Mouse (Mus musculus) naive thymus-derived CD4-positive, alpha-beta T cell, adult 5 months (primary cell): ENCODE data around the gene Stxbp4. TPM values are rescaled to one million over a fixed set of nuclear protein-coding genes. Genes with fewer than 3 reads are reported as not detected.

ENCODE experiments used
- polyA plus RNA-seq: library from polyadenylated mRNA; unstranded; fragments of 100-300 nt; shearing (Covaris generic); gene quantifications from one replicate; pipeline ENCODE4 v1.2.1, GENCODE M21; 2017

Stxbp4 gene
- 3.2 TPM for polyA plus RNA-seq

DNA sequence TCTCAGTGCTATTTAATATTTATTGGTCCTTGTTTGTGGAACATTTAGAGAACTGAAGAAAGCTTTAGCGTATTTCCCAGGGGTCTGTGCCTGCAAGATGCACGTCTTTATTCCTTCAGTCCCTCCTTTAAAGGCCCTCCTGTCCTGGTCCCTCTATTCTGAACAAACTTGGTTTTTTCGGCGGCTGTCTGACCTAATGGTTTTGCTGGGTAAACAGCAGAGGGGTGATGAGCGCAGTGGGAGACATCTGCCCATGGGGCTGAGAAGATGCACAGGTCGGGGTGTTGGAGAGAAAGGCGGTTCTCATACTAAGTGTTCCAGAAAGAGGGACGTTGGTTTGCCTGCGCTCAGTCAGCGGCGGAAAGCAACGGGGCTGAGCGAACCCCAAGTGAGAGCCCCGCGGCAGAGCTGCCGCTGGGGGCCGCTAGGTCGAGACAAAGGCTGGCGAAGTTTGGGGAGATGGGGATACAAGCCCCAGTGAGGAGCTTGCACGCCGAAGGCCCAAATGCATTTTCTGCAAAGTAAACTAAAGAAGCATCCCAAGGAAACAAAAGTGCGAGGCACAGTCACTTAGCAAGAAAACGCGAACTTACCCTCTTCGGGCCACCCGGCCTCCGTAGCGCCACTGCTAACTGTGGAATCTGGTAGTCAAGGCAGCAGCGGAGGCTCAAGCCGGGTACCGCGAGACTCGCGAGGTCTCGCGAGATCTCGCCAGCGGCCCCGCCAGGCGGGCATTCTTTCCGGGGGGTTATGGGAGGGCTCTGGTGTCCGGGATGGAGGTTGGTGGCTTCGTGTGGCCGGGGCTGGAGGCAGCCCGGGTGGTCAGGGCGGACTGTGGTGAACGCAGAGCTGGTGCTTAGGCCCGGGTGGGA lies at the start of gene Stxbp4, which contains the start of gene Cox11:
TSS of gene Stxbp4 (minus strand) at position 645 of the 872 bp plus-strand sequence.
TSS of gene Cox11 (plus strand) at position 734 of the 872 bp plus-strand sequence.

Other genes with a start within 250 kb of the Stxbp4 start
- gene Hlf, start 247.2 kb downstream of the Stxbp4 start, polyA plus RNA-seq = 1.2 TPM
- gene Cox11, start 89 bp upstream of the Stxbp4 start, polyA plus RNA-seq = 41.3 TPM
- 1.4 TPM for gene Tom1l1, start 50.3 kb upstream of the Stxbp4 start, polyA plus RNA-seq